ENCODE assay signal across 18 mouse cellular contexts in genomic region chr15:11411846-11412245, GRCm38 (mm10).
"Had no signal": no experiment of that assay in that cellular context is flagged by ENCODE, and none has a peak within 500 bp of the region (broad histone marks: within the 10 kb centered on the region; RNA-seq: fewer than 3 reads in every experiment).

No protein-coding gene starts in this region.

- H3K4me2 ChIP-seq: midbrain, embryonic 12.5 days; neural tube, embryonic 13.5 days; neural tube, embryonic 15.5 days had no signal

- H3K9ac ChIP-seq: midbrain, embryonic 12.5 days; neural tube, embryonic 13.5 days; neural tube, embryonic 15.5 days had no signal

- H3K27ac ChIP-seq: midbrain, embryonic 10.5 days; midbrain, embryonic 12.5 days; neural tube, embryonic 13.5 days; neural tube, embryonic 15.5 days had no signal

- H3K27me3 ChIP-seq: midbrain, embryonic 12.5 days; neural tube, embryonic 13.5 days; neural tube, embryonic 15.5 days had no signal

- H3K36me3 ChIP-seq: midbrain, embryonic 10.5 days; midbrain, embryonic 12.5 days; neural tube, embryonic 13.5 days; neural tube, embryonic 15.5 days had no signal

- DNase-seq: lung, adult 18-20 months; lung, postnatal 10 days; lung, postnatal 4 days; midbrain, embryonic 14.5 days; retina, postnatal 1 day; right cerebral cortex, adult 18-20 months; right cerebral cortex, postnatal 25 days; right cerebral cortex, postnatal 4 days; spleen, adult 18-20 months; thymus, adult 18-20 months; thymus, postnatal 14 days; thymus, postnatal 36 days had no signal

- H3K4me3 ChIP-seq: midbrain, embryonic 10.5 days; midbrain, embryonic 12.5 days; myocyte; neural tube, embryonic 13.5 days; neural tube, embryonic 15.5 days had no signal

- H3K4me1 ChIP-seq: midbrain, embryonic 10.5 days; midbrain, embryonic 12.5 days; neural tube, embryonic 13.5 days; neural tube, embryonic 15.5 days had no signal

- ATAC-seq: midbrain, embryonic 16.5 days had no signal

- H3K9me3 ChIP-seq: midbrain, embryonic 10.5 days; midbrain, embryonic 12.5 days; neural tube, embryonic 13.5 days; neural tube, embryonic 15.5 days had no signal
